Mouse (Mus musculus): ENCODE results near the gene Gm9195. TPM values are rescaled to one million over a fixed set of nuclear protein-coding genes. Genes with fewer than 3 reads are reported as not detected.

The Gm9195 gene
- polyA plus RNA-seq, 1 experiment = not detected

DNA sequence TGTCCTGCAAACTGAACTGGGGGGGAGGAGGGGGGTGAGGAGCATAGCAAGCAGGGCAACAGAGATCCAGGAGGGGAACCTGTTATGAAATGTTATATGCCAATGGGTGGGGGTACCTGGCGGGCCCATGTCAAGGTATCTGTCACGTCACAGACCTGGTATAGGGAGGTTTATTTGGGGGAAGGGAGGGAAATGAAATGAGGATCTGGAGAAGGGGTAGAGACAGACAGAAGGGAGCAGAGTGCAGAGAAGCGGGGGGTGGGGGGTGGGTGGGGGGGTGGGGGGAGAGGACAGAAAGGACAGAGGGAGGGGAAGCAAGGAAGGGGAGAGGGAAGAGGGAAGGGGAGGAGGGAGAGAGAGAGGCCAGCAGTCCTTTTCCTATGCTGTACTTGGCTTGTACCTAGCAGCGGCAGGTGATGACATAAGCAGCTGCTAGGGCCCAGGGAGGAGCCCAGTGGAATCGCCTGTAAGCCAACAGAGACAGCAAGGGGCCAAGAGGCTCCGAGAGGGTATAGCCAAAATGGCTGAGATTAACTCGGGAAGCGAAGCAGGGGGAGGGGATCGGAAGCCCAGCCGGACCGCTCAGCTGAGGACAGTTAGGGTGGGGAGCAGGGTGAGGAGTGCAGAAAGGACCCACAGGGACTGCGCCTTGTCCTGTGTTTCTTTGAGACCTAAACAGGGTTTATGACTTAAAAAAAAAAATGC, 14.5 kb upstream of the Gm9195 start:
- no peak for DNase-seq
- TF ChIP-seq POLR2A (IDR thresholded peaks at IDR 0.05; ENCODE audit: borderline replicate concordance, extremely low read depth, low read depth, low read length) = no peak
- TF ChIP-seq CTCF (IDR thresholded peaks at IDR 0.05; ENCODE audit: insufficient read depth, low read length) = no peak
- H3K4me3 ChIP-seq (replicated peaks; ENCODE audit: extremely low read depth, low read depth, low read length) = peak overlapping the region; percentile 21
- WGBS = 13% methylated on average over 11 of the region's 12 CpGs
- H3K4me1 ChIP-seq (ENCODE audit: control insufficient read depth, insufficient read depth, low read length) = peaks cover 4% of the 10 kb centered on the region; the same call in 1 of the 2 replicates

DNA sequence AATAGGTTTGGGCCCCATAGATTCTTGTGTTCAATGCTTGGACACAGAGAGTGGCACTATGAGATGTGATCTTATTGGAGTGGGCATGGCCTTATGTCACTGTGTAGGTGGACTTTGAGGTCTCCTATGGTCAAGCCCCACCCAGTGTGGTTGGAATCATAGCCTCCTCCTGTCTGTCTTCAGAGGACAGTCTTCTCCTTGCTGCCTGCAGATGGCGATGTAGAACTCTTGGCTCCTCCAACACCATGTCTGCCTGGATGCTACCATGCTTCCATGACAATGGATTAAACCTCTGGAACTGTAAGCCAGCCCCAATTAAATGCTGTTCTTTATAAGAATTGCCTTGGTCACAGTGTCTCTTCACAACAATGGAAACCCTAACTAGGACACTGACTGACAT, 13.3 kb upstream of the Gm9195 start:
- peaks cover 4% of the 10 kb centered on the region; the same call in 1 of the 2 replicates for H3K4me1 ChIP-seq (ENCODE audit: control insufficient read depth, insufficient read depth, low read length)
- no peak for DNase-seq
- H3K4me3 ChIP-seq (replicated peaks; ENCODE audit: extremely low read depth, low read depth, low read length) = no peak overlapping the region
- 97% methylated on average over 1 of the region's 1 CpGs for WGBS
- TF ChIP-seq POLR2A (IDR thresholded peaks at IDR 0.05; ENCODE audit: borderline replicate concordance, extremely low read depth, low read depth, low read length) (no peak), CTCF (IDR thresholded peaks at IDR 0.05; ENCODE audit: insufficient read depth, low read length) (0 out of 2 replicates have a peak, but pooled peaks have one; percentile 17)

DNA sequence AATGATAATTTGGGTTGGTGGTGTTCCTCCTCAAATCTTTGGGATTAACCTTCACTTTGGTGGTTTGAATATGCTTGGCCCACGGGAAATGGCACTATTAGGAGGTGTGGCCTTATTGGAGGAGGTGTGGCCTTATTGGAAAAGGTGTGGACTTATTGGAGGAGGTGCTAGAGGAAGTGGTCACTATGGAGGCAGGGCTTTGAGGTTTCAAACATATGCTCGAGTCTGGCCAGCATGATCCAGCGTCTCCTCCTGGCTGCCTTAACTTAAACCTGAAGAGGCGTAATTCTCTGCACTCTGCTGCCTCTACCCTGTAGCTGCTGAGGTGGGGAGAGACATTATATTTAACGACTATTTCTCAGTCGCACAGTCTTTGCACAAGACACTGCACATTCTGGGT, 11.6 kb upstream of the Gm9195 start:
- Histone ChIP-seq H3K4me1 (ENCODE audit: control insufficient read depth, insufficient read depth, low read length) (peaks cover 4% of the 10 kb centered on the region; the same call in 1 of the 2 replicates), H3K4me3 (replicated peaks; ENCODE audit: extremely low read depth, low read depth, low read length) (no peak overlapping the region)
- 49% methylated on average over 6 of the region's 6 CpGs for WGBS
- TF ChIP-seq POLR2A (IDR thresholded peaks at IDR 0.05; ENCODE audit: borderline replicate concordance, extremely low read depth, low read depth, low read length) (no peak), CTCF (IDR thresholded peaks at IDR 0.05; ENCODE audit: insufficient read depth, low read length) (no peak)
- no peak for DNase-seq

DNA sequence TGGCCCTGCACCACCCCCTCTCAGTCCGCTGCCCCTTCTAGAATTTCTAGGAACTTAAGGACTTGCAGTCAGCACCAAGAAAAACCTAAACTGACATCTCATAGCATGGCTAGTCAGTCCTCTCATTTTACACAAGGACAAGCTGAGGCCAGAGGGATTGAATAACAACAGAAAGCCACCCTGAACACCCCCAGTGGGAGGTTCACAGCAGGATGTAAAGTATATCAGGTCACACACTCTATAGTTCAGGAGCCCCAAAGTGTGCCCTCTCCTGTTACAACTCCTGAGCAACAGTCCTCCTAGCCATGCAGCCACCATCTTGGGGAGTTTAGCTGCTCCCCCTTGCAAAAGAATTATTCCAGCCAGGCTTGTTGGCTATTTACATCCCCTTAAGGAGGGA, 2.1 kb upstream of the Gm9195 start:
- H3K4me1 ChIP-seq (ENCODE audit: control insufficient read depth, insufficient read depth, low read length) = no peaks in the 10 kb centered on the region
- TF ChIP-seq POLR2A (IDR thresholded peaks at IDR 0.05; ENCODE audit: borderline replicate concordance, extremely low read depth, low read depth, low read length) (no peak), CTCF (IDR thresholded peaks at IDR 0.05; ENCODE audit: insufficient read depth, low read length) (no peak)
- DNase-seq = no peak
- WGBS = 82% methylated on average over 1 of the region's 1 CpGs
- no peak overlapping the region for H3K4me3 ChIP-seq (replicated peaks; ENCODE audit: extremely low read depth, low read depth, low read length)

DNA sequence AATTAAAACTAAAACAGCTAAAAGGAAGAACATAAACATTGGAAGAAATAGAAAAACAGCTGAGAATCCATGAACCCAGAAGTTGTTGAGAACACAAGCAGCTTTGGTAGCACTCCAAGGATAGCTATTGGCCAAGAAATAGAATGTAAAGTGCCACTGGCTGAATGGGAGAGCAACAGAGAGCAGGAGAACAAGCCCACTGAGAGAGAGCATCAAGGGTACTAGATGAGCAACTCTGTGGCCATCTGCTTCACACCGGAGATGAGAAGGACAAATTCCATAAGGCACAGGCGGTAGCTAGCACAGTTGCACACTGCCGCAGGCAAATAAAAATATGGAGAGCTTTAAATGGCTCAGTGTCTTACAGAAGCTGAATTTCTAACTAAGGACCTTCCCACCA, 1.3 kb downstream of the Gm9195 start:
- no peak overlapping the region for H3K4me3 ChIP-seq (replicated peaks; ENCODE audit: extremely low read depth, low read depth, low read length)
- no peak for DNase-seq
- 89% methylated on average over 3 of the region's 3 CpGs for WGBS
- no peak for TF ChIP-seq POLR2A (IDR thresholded peaks at IDR 0.05; ENCODE audit: borderline replicate concordance, extremely low read depth, low read depth, low read length)
- TF ChIP-seq CTCF (IDR thresholded peaks at IDR 0.05; ENCODE audit: insufficient read depth, low read length) = no peak
- H3K4me1 ChIP-seq (ENCODE audit: control insufficient read depth, insufficient read depth, low read length) = no peaks in the 10 kb centered on the region

DNA sequence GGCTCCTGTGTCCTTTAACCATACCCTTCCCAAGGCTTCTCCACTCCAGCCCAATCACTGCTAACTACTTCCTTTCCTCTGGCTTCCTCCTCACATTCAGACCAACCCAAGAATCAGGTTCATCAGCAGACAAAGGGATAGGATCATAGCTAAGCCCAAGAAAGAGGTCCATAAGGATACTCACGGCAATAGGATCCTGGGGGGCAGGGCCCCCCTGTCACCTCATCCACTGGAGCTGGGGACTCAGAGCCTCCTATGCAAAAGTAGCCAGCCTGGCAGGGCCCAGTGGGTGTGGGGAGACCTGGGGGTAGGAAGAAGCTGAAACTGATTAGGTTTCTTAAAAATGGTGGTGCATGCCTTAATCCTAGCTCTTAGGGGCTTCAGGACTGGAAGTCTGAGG, 17.1 kb downstream of the Gm9195 start:
- Histone ChIP-seq H3K4me1 (ENCODE audit: control insufficient read depth, insufficient read depth, low read length) (no peaks in the 10 kb centered on the region), H3K4me3 (replicated peaks; ENCODE audit: extremely low read depth, low read depth, low read length) (no peak overlapping the region)
- 88% methylated on average over 1 of the region's 1 CpGs for WGBS
- no peak for DNase-seq
- TF ChIP-seq CTCF (IDR thresholded peaks at IDR 0.05; ENCODE audit: insufficient read depth, low read length) (no peak), POLR2A (IDR thresholded peaks at IDR 0.05; ENCODE audit: borderline replicate concordance, extremely low read depth, low read depth, low read length) (no peak)

DNA sequence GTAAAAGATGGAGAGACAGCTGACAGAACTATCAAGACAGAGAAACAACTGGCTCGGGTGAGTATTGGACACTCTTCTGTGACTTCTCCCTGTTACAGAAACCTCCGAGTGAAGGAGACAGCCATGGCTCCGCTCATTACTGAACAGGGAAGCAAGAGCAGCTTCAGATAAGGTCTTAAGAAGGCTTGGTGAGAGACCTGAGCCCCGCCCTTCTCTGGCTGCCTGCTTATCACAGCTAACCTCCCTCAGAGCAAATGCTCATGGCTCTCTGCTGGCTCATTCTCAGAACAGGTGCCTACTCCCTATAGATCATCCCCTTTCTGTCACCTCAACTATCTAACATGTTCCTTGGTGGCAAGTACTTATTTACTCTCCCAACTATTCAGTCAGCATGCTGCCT, 23.2 kb downstream of the Gm9195 start:
- H3K4me3 ChIP-seq (replicated peaks; ENCODE audit: extremely low read depth, low read depth, low read length) = no peak overlapping the region
- H3K4me1 ChIP-seq (ENCODE audit: control insufficient read depth, insufficient read depth, low read length) = no peaks in the 10 kb centered on the region
- no peak for DNase-seq
- TF ChIP-seq CTCF (IDR thresholded peaks at IDR 0.05; ENCODE audit: insufficient read depth, low read length) (no peak), POLR2A (IDR thresholded peaks at IDR 0.05; ENCODE audit: borderline replicate concordance, extremely low read depth, low read depth, low read length) (no peak)
- WGBS = 54% methylated on average over 4 of the region's 4 CpGs

DNA sequence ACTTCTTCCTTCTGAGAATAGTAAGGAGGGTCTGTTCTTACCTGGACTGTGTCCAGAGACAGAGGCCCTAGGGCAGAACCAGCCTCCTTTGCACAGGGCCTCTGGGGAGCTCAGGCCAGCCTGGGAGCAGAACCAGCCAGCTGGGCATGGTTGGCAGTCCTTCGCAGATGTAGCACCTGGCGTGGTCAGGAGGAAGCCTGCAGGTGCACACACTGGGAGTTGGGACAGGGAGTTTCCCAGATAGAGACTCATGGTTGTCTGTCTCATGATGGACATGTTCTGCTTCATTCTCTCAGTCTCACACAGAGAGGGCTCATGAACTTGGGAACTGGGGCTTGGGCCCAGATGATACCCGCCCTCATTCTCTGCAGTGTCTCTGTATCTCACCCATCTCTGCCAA, 25.3 kb downstream of the Gm9195 start:
- Histone ChIP-seq H3K4me3 (replicated peaks; ENCODE audit: extremely low read depth, low read depth, low read length) (no peak overlapping the region), H3K4me1 (ENCODE audit: control insufficient read depth, insufficient read depth, low read length) (no peaks in the 10 kb centered on the region)
- no peak for TF ChIP-seq POLR2A (IDR thresholded peaks at IDR 0.05; ENCODE audit: borderline replicate concordance, extremely low read depth, low read depth, low read length)
- no peak for TF ChIP-seq CTCF (IDR thresholded peaks at IDR 0.05; ENCODE audit: insufficient read depth, low read length)
- no peak for DNase-seq
- 92% methylated on average over 3 of the region's 3 CpGs for WGBS

DNA sequence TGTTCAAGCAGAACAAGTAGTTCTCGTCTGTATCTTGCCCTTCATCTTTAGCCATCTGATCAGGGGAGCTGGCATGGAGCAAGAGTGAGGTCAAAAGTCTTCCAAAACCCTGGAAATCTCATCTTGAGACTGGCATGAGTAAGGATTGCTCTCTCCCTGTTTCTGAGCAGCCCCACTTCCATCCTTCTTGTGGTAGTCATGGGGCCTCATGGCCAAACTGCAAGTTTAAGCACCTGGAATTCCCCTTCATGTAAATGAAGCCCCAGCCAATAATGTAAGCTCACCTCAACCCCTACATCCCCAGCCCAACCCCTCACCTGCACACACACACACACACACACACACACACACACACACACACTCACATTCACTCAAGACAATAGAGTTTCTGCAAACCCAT, 30.0 kb downstream of the Gm9195 start:
- no peaks in the 10 kb centered on the region for H3K4me1 ChIP-seq (ENCODE audit: control insufficient read depth, insufficient read depth, low read length)
- no peak overlapping the region for H3K4me3 ChIP-seq (replicated peaks; ENCODE audit: extremely low read depth, low read depth, low read length)
- TF ChIP-seq POLR2A (IDR thresholded peaks at IDR 0.05; ENCODE audit: borderline replicate concordance, extremely low read depth, low read depth, low read length) (no peak), CTCF (IDR thresholded peaks at IDR 0.05; ENCODE audit: insufficient read depth, low read length) (no peak)
- DNase-seq = no peak
- WGBS = 40% methylated on average over 1 of the region's 1 CpGs

DNA sequence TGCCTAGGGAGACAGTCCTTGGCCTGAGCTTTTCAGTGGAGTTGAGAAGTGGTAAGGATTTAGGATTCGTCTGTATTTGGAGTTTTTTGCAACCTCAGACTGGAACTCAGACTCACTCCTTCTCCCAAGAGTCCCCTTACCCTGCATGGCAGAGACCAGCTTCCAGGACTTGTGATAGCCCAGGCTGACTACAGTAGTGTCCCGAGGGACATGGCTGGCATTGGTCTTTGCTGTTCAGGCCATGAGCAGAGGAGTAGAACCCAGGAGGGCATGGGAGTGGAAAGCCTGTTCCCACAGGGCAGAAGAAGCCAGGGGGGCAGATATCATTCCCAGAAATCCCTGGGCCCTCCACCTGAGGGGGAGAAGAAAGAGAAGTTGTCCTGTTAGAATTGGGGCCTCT, 31.3 kb downstream of the Gm9195 start:
- no peak overlapping the region for H3K4me3 ChIP-seq (replicated peaks; ENCODE audit: extremely low read depth, low read depth, low read length)
- WGBS = 65% methylated on average over 2 of the region's 2 CpGs
- no peaks in the 10 kb centered on the region for H3K4me1 ChIP-seq (ENCODE audit: control insufficient read depth, insufficient read depth, low read length)
- DNase-seq = no peak
- TF ChIP-seq POLR2A (IDR thresholded peaks at IDR 0.05; ENCODE audit: borderline replicate concordance, extremely low read depth, low read depth, low read length) = no peak
- TF ChIP-seq CTCF (IDR thresholded peaks at IDR 0.05; ENCODE audit: insufficient read depth, low read length) = no peak

Measured in lung, adult 2 months (tissue).